ENCODE assay signal across 18 mouse cellular contexts in genomic region chr1:89932616-89933015, GRCm38 (mm10). TPM values are rescaled to one million over a fixed set of nuclear protein-coding genes. Genes with fewer than 3 reads are reported as not detected.
DNase-seq lines count a peak whose midpoint lies in the region; ATAC-seq lines count a peak whose summit lies in the region.
"Had no signal": no experiment of that assay in that cellular context is flagged by ENCODE, and none has a peak within 500 bp of the region (broad histone marks: within the 10 kb centered on the region; RNA-seq: fewer than 3 reads in every experiment).

No protein-coding gene starts in this region.

- WGBS in hindbrain, embryonic 14.5 days = 2% methylated on average over 16 of the region's 16 CpGs
- WGBS in liver, embryonic 11.5 days = 17% methylated on average over 16 of the region's 16 CpGs

- no peaks in the 10 kb centered on the region for H3K36me3 ChIP-seq in hindbrain, embryonic 14.5 days (replicated peaks; ENCODE audit: control insufficient read depth, insufficient read depth)
- H3K36me3 ChIP-seq in liver, embryonic 11.5 days (ENCODE audit: control insufficient read depth, insufficient read depth, low read length) = no peaks in the 10 kb centered on the region
- H3K36me3 ChIP-seq: embryonic facial prominence, embryonic 15.5 days; heart, embryonic 12.5 days had no signal

- H3K4me1 ChIP-seq in hindbrain, embryonic 14.5 days (replicated peaks; ENCODE audit: control insufficient read depth, insufficient read depth, low read length) = peaks cover 15% of the 10 kb centered on the region
- H3K4me1 ChIP-seq in liver, embryonic 11.5 days (replicated peaks; ENCODE audit: control insufficient read depth, insufficient read depth, low read length) = peaks cover 8% of the 10 kb centered on the region

- H3K4me2 ChIP-seq in hindbrain, embryonic 14.5 days (replicated peaks) = peak overlapping the region; percentile 61
- no peak overlapping the region for H3K4me2 ChIP-seq in liver, embryonic 11.5 days
- H3K4me2 ChIP-seq: embryonic facial prominence, embryonic 15.5 days; heart, embryonic 12.5 days had no signal

- H3K27me3 ChIP-seq in hindbrain, embryonic 14.5 days (ENCODE audit: control insufficient read depth, insufficient read depth, low read length) = peaks cover 73% of the 10 kb centered on the region
- peaks cover 99% of the 10 kb centered on the region for H3K27me3 ChIP-seq in liver, embryonic 11.5 days (replicated peaks; ENCODE audit: control insufficient read depth, insufficient read depth, low read length)
- H3K27me3 ChIP-seq: CH12.LX had no signal

- no peak for ATAC-seq in hindbrain, embryonic 14.5 days (ENCODE audit: low FRiP score)
- no peak for ATAC-seq in liver, embryonic 11.5 days (replicated peaks; ENCODE audit: low FRiP score)
- ATAC-seq: lung, postnatal 0 days; Patski had no signal

- H3K9me3 ChIP-seq in hindbrain, embryonic 14.5 days (ENCODE audit: control insufficient read depth, low read length) = no peaks in the 10 kb centered on the region
- no peaks in the 10 kb centered on the region for H3K9me3 ChIP-seq in liver, embryonic 11.5 days (ENCODE audit: control insufficient read depth, low read length)
- H3K9me3 ChIP-seq: embryonic facial prominence, embryonic 15.5 days; heart, embryonic 12.5 days had no signal

- H3K27ac ChIP-seq in hindbrain, embryonic 14.5 days = peak overlapping the region; percentile 73; the same call in 1 of the 2 replicates
- H3K27ac ChIP-seq in liver, embryonic 11.5 days (ENCODE audit: low read depth, low read length) = no peak overlapping the region
- H3K27ac ChIP-seq: embryonic facial prominence, embryonic 15.5 days had no signal

- H3K4me3 ChIP-seq in hindbrain, embryonic 14.5 days (replicated peaks; ENCODE audit: low read length) = peak overlapping the region; percentile 45
- no peak overlapping the region for H3K4me3 ChIP-seq in liver, embryonic 11.5 days (ENCODE audit: low read depth, low read length)
- H3K4me3 ChIP-seq: heart, embryonic 12.5 days had no signal

- 0 out of 2 replicates have a peak overlapping the region, but pooled peaks have one; percentile 1 for H3K9ac ChIP-seq in hindbrain, embryonic 14.5 days
- H3K9ac ChIP-seq in liver, embryonic 11.5 days (ENCODE audit: low read depth, low read length) = no peak overlapping the region
- H3K9ac ChIP-seq: embryonic facial prominence, embryonic 15.5 days; heart, embryonic 12.5 days had no signal

- DNase-seq in ZHBTc4 (ENCODE audit: low read depth, low spot score) = peak; percentile 57
- DNase-seq in embryo, embryonic 10.5 days (ENCODE audit: low spot score) = peak; percentile 77
- DNase-seq in hindbrain, embryonic 14.5 days (ENCODE audit: low spot score) = no peak
- DNase-seq in neural tube, embryonic 10.5 days (ENCODE audit: extremely low spot score, low spot score) = peak; percentile 75
- no peak for DNase-seq in thymus, postnatal 10 days (ENCODE audit: low spot score in 2 of 2)
- no peak for DNase-seq in liver, embryonic 11.5 days (ENCODE audit: low spot score)
- DNase-seq in thymus, postnatal 0 days (ENCODE audit: low spot score) = no peak
- DNase-seq: cerebellum, adult 9-11 months; gastrocnemius, postnatal 36 days; liver; right cerebral cortex, postnatal 14 days; thymus, adult 2 months had no signal

RNA-seq across cellular contexts. Expression of gene Gbx2, which starts 1.6 kb away (rescaled TPM):
- polyA plus RNA-seq in hindbrain, embryonic 14.5 days (2014; fragmentation: Nextera tagmentation; extraction: Ambion mirVana) = 40.6 and 41.6 TPM in 2 replicates
- 2.2 and 2.9 TPM in 2 replicates for polyA plus RNA-seq in liver, embryonic 11.5 days (2014; fragmentation: Nextera tagmentation; extraction: Ambion mirVana)
- polyA plus RNA-seq in thymus, postnatal 0 days (2015; fragmentation: Nextera tagmentation; extraction: Ambion mirVana) = 0.09 and 0.17 TPM in 2 replicates
- polyA plus RNA-seq: kidney, adult 2 months had no signal

Comparison
In these comparisons a context has a peak if more than half of its experiments do, and no peak if none do; other contexts are left out.
1. DNase-seq: peak in ZHBTc4 (single experiment), embryo, embryonic 10.5 days (single experiment) and neural tube, embryonic 10.5 days (single experiment); none in hindbrain, embryonic 14.5 days (single experiment), thymus, postnatal 10 days (0 of 2), liver, embryonic 11.5 days (single experiment) and thymus, postnatal 0 days (single experiment).
2. RNA of gene Gbx2, which starts 1.6 kb away (polyA plus RNA-seq): 40.6 to 41.6 TPM in hindbrain, embryonic 14.5 days; 2.2 to 2.9 TPM in liver, embryonic 11.5 days and 0.09 to 0.17 TPM in thymus, postnatal 0 days; every median in the first group is over 10 times any median in the second.